Mouse (Mus musculus) inflammation-experienced regulatory T-cells, adult 16 weeks (primary cell): Measurements from ENCODE around the gene Olfr684. TPM values are rescaled to one million over a fixed set of nuclear protein-coding genes. Genes with fewer than 3 reads are reported as not detected.

Experiments
- polyA plus RNA-seq: library from polyadenylated mRNA; unstranded; fragments of 100-300 nt; shearing (Covaris generic); gene quantifications from one replicate; pipeline ENCODE4 v1.2.1, GENCODE M21; 2017

Gene Olfr684
- not detected for polyA plus RNA-seq

GRCm38 (mm10) chr7:105163553-105163952, at the start of gene Olfr684:
Olfr684 (minus strand) TSS chr7:105163653.

GRCm38 (mm10) chr7:105207385-105207784, 43.9 kb upstream of the Olfr684 start, which contains the start of gene Olfr686:
Olfr686 (minus strand) TSS chr7:105207485.

GRCm38 (mm10) chr7:105185912-105186311, 22.5 kb upstream of the Olfr684 start, which contains the start of gene Olfr685:
Olfr685 (minus strand) TSS chr7:105186012.

GRCm38 (mm10) chr7:105146912-105147311, 16.5 kb downstream of the Olfr684 start, which contains the start of gene Olfr683:
Olfr683 (minus strand) TSS chr7:105147012.

GRCm38 (mm10) chr7:105116536-105116935, 46.9 kb downstream of the Olfr684 start, which contains the start of gene Olfr681:
Olfr681 (plus strand) TSS chr7:105116836.

Other genes with a start within 250 kb of the Olfr684 start
- gene Olfr667, start 242.2 kb downstream of the Olfr684 start, polyA plus RNA-seq, result not detected
- not detected for gene Olfr668, start 235.6 kb downstream of the Olfr684 start, polyA plus RNA-seq
- not detected for gene Olfr669, start 229.4 kb downstream of the Olfr684 start, polyA plus RNA-seq
- gene Olfr670, start 201.0 kb downstream of the Olfr684 start, polyA plus RNA-seq, result not detected
- not detected for gene Olfr671, start 184.5 kb downstream of the Olfr684 start, polyA plus RNA-seq
- not detected for gene Olfr672, start 161.6 kb downstream of the Olfr684 start, polyA plus RNA-seq
- not detected for gene Olfr675, start 135.2 kb downstream of the Olfr684 start, polyA plus RNA-seq
- not detected for gene Olfr676, start 131.0 kb downstream of the Olfr684 start, polyA plus RNA-seq
- not detected for gene Olfr677, start 112.3 kb downstream of the Olfr684 start, polyA plus RNA-seq
- gene Olfr678, start 99.2 kb downstream of the Olfr684 start, polyA plus RNA-seq, result not detected
- gene Olfr679, start 82.4 kb downstream of the Olfr684 start, polyA plus RNA-seq, result not detected
- gene Olfr680-ps1, start 70.8 kb downstream of the Olfr684 start, polyA plus RNA-seq, result not detected
- gene Olfr681, start 46.8 kb downstream of the Olfr684 start, polyA plus RNA-seq, result not detected
- not detected for gene Olfr683, start 16.6 kb downstream of the Olfr684 start, polyA plus RNA-seq
- not detected for gene Olfr685, start 22.4 kb upstream of the Olfr684 start, polyA plus RNA-seq
- gene Olfr686, start 43.8 kb upstream of the Olfr684 start, polyA plus RNA-seq, result not detected
- gene Olfr688, start 124.4 kb upstream of the Olfr684 start, polyA plus RNA-seq, result not detected
- not detected for gene Olfr689, start 147.5 kb upstream of the Olfr684 start, polyA plus RNA-seq
- gene Olfr690, start 170.5 kb upstream of the Olfr684 start, polyA plus RNA-seq, result not detected
- not detected for gene Olfr691, start 178.6 kb upstream of the Olfr684 start, polyA plus RNA-seq
- not detected for gene Olfr692, start 204.6 kb upstream of the Olfr684 start, polyA plus RNA-seq
- gene Gm5901, start 211.4 kb upstream of the Olfr684 start, polyA plus RNA-seq, result 1.0 TPM
- gene Fam160a2, start 236.4 kb upstream of the Olfr684 start, polyA plus RNA-seq, result 49.0 TPM
- gene Cnga4, start 240.9 kb upstream of the Olfr684 start, polyA plus RNA-seq, result not detected